Mouse (Mus musculus): ENCODE results near the gene Rpl19.

DNA sequence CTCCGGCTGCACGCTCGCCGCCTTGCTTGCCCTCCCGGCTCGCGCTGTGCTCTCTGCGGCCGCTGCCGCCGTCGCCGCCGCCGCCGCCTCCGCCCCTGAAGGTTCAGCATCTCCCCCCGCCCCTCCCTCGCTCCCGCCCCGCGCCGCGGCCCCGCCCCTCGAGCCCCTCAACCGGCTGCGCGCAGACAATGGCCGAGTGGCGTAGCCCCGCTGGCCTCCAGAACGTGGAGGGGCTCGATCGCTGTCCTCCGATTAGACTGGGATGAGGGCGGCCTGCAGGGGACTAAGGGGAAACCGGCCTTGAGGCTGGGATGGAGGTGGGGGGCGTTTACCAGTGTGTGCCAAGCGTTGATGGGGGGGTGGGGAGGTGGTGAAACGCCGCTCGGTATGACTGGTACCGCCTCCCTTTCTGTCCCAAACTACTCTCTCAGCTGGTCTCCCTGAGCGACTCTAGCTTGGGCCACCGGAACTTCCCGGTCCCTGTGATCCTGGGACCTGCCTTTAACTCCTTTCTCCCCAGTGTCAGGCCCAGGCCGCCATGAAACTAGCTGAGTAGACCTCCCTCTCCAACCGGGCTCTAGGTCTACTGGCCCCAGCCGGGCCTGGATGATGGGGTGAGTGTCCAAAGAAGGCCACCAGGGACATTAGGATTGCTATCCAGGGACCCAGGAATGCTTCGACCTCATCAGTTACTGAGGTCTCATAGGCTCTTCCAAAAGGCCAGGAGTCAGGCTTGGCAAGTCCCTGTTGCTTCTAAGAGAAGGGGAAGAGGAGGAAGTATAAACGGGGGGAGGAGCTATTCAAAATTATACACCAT, 3.7 kb upstream of the Rpl19 start, which contains the start of gene Cacnb1:
- TF ChIP-seq EP300 (IDR thresholded peaks at IDR 0.05; ENCODE audit: low read depth), result no peak
- TF ChIP-seq CTCF (IDR thresholded peaks at IDR 0.05; ENCODE audit: low read depth), result no peak
